Mouse (Mus musculus) lung, embryonic 16.5 days (tissue): ENCODE results near the gene Exoc3l4. TPM values are rescaled to one million over a fixed set of nuclear protein-coding genes. Genes with fewer than 3 reads are reported as not detected.

Experiments
- ATAC-seq: fragments of 200-750 bp; cut with Nextera tagmentation; 2 replicates; pipeline ENCODE4 v1.8.0; 2017; ENCODE audit warnings: low read depth, mild to moderate bottlenecking, moderate library complexity
- H3K27ac ChIP-seq: fragments of 300-500 bp; sonication (generic); 2 replicates; pipeline ENCODE4 v1.5.1; 2014; ENCODE audit warnings: mild to moderate bottlenecking, control low read depth, low read length
- H3K27me3 ChIP-seq: fragments of 300-500 bp; sonication (generic); 2 replicates; pipeline ENCODE4 v1.6.1; 2014; ENCODE audit warnings: low read depth, low read length, mixed read lengths; ENCODE audit not compliant: control insufficient read depth, insufficient read depth
- H3K36me3 ChIP-seq: fragments of 300-500 bp; sonication (generic); 2 replicates; pipeline ENCODE4 v1.6.1; 2014; ENCODE audit warnings: low read length; ENCODE audit not compliant: control insufficient read depth, insufficient read depth
- H3K4me1 ChIP-seq: fragments of 300-500 bp; sonication (generic); replicated peaks from 2 replicates; pipeline ENCODE4 v1.6.1; 2014; ENCODE audit warnings: low read length, mixed read lengths; ENCODE audit not compliant: control insufficient read depth, insufficient read depth
- H3K4me2 ChIP-seq: fragments of 300-500 bp; sonication (generic); 2 replicates; pipeline ENCODE4 v1.6.1; 2014; ENCODE audit warnings: low read depth, low read length, control low read depth
- H3K4me3 ChIP-seq: fragments of 300-500 bp; sonication (generic); 2 replicates; pipeline ENCODE4 v1.5.1; 2014; ENCODE audit warnings: mild to moderate bottlenecking, low read length, control low read depth
- H3K9ac ChIP-seq: fragments of 300-500 bp; sonication (generic); 2 replicates; pipeline ENCODE4 v1.6.1; 2014; ENCODE audit warnings: low read length, control low read depth
- H3K9me3 ChIP-seq: fragments of 300-500 bp; sonication (generic); 2 replicates; pipeline ENCODE4 v1.6.1; 2016; ENCODE audit warnings: low read length; ENCODE audit not compliant: control insufficient read depth
- WGBS: fragments of 180-500 bp; shearing (Covaris S2); extraction: QIAGEN DNeasy Blood & Tissue Kit; methylation state at CpG from one replicate; pipeline ENCODE4 v1.1.7; 2014; 5-methylcytosine and 5-hydroxymethylcytosine counted together
- polyA plus RNA-seq: library from polyadenylated mRNA; unstranded; fragments of >200 nt; fragmentation: Nextera tagmentation; extraction: Ambion mirVana; gene quantifications from 2 replicates; pipeline ENCODE4 v1.2.1, GENCODE M21; 2015

Exoc3l4 gene
- polyA plus RNA-seq, 1 experiment from 2014 or later, result 13.0 TPM

- ATAC-seq, result no peak
- peaks cover 3% of the 10 kb centered on the region; the same call in 1 of the 2 replicates for H3K4me1 ChIP-seq
- no peak overlapping the region for H3K4me2 ChIP-seq
- peaks cover 15% of the 10 kb centered on the region for H3K27me3 ChIP-seq
- H3K27ac ChIP-seq, result no peak overlapping the region
- no peak overlapping the region for H3K4me3 ChIP-seq
- WGBS, result 78% methylated on average over 5 of the region's 5 CpGs
- H3K36me3 ChIP-seq, result no peaks in the 10 kb centered on the region
- H3K9me3 ChIP-seq, result no peaks in the 10 kb centered on the region
- H3K9ac ChIP-seq, result no peak overlapping the region
These were observed 20.5 kb downstream of the Exoc3l4 start for GRCm38 (mm10) chr12:111437222-111437900.

- ATAC-seq, result no peak
These were observed 22.0 kb downstream of the Exoc3l4 start for GRCm38 (mm10) chr12:111438850-111439249.

GRCm38 (mm10) chr12:111440701-111441373 lies 24.0 kb downstream of the Exoc3l4 start:
- peaks cover 10% of the 10 kb centered on the region for H3K4me1 ChIP-seq
- H3K27me3 ChIP-seq, result peaks cover 48% of the 10 kb centered on the region
- no peak overlapping the region for H3K27ac ChIP-seq
- no peak overlapping the region for H3K4me2 ChIP-seq
- no peak for ATAC-seq
- H3K9me3 ChIP-seq, result no peaks in the 10 kb centered on the region
- H3K4me3 ChIP-seq, result no peak overlapping the region
- 83% methylated on average over 9 of the region's 9 CpGs for WGBS
- no peaks in the 10 kb centered on the region for H3K36me3 ChIP-seq
- H3K9ac ChIP-seq, result no peak overlapping the region

More at GRCm38 (mm10) chr12:111438850-111439249, 22.0 kb downstream of the Exoc3l4 start:
- no peak overlapping the region for H3K27ac ChIP-seq
- H3K36me3 ChIP-seq, result no peaks in the 10 kb centered on the region
- H3K9ac ChIP-seq, result no peak overlapping the region
- H3K27me3 ChIP-seq, result peaks cover 29% of the 10 kb centered on the region
- no peak overlapping the region for H3K4me3 ChIP-seq
- no peak overlapping the region for H3K4me2 ChIP-seq
- H3K4me1 ChIP-seq, result peaks cover 7% of the 10 kb centered on the region
- WGBS, result 67% methylated on average over 6 of the region's 6 CpGs
- H3K9me3 ChIP-seq, result no peaks in the 10 kb centered on the region

- H3K4me1 ChIP-seq, result peaks cover 13% of the 10 kb centered on the region
- H3K4me3 ChIP-seq, result no peak overlapping the region
- WGBS, result 57% methylated on average over 3 of the region's 3 CpGs
- no peak overlapping the region for H3K9ac ChIP-seq
- no peak for ATAC-seq
- no peaks in the 10 kb centered on the region for H3K36me3 ChIP-seq
- H3K9me3 ChIP-seq, result no peaks in the 10 kb centered on the region
- peaks cover 55% of the 10 kb centered on the region for H3K27me3 ChIP-seq
- 0 out of 2 replicates have a peak overlapping the region, but pooled peaks have one; percentile 12 for H3K27ac ChIP-seq
- H3K4me2 ChIP-seq, result no peak overlapping the region
These were observed 24.7 kb downstream of the Exoc3l4 start for GRCm38 (mm10) chr12:111441523-111441922.

- H3K36me3 ChIP-seq, result no peaks in the 10 kb centered on the region
- under 1% methylated on average over 47 of the region's 48 CpGs for WGBS
- peak within 1 kb of the TSS; percentile 12; the same call in 1 of the 2 replicates for H3K27ac ChIP-seq
- peak within 1 kb of the TSS; percentile 57 for H3K9ac ChIP-seq
- peak within 1 kb of the TSS; percentile 49 for H3K4me3 ChIP-seq
- H3K4me2 ChIP-seq, result peak within 1 kb of the TSS; percentile 83
- H3K9me3 ChIP-seq, result no peaks in the 10 kb centered on the region
- peak; percentile 82 for ATAC-seq
- peaks cover 18% of the 10 kb centered on the region for H3K4me1 ChIP-seq
- H3K27me3 ChIP-seq, result peaks cover 65% of the 10 kb centered on the region
These were observed 25.6 kb downstream of the Exoc3l4 start, which contains the start of gene Tnfaip2 for GRCm38 (mm10) chr12:111442309-111443010. Gene Tnfaip2, plus strand, starts transcription at chr12:111442469.

- no peak overlapping the region for H3K27ac ChIP-seq
- 30% methylated on average over 15 of the region's 15 CpGs for WGBS
- peak overlapping the region; percentile 83 for H3K4me2 ChIP-seq
- ATAC-seq, result no peak
- peaks cover 18% of the 10 kb centered on the region for H3K4me1 ChIP-seq
- peaks cover 72% of the 10 kb centered on the region for H3K27me3 ChIP-seq
- no peaks in the 10 kb centered on the region for H3K36me3 ChIP-seq
- peak overlapping the region; percentile 57 for H3K9ac ChIP-seq
- H3K4me3 ChIP-seq, result peak overlapping the region; percentile 49
- no peaks in the 10 kb centered on the region for H3K9me3 ChIP-seq
These were observed 26.4 kb downstream of the Exoc3l4 start for GRCm38 (mm10) chr12:111443011-111443870.

GRCm38 (mm10) chr12:111443921-111444831 lies 27.4 kb downstream of the Exoc3l4 start:
- 46% methylated on average over 10 of the region's 10 CpGs for WGBS
- Histone ChIP-seq H3K36me3 (no peaks in the 10 kb centered on the region), H3K4me1 (peaks cover 25% of the 10 kb centered on the region), H3K9ac (no peak overlapping the region), H3K9me3 (no peaks in the 10 kb centered on the region), H3K4me2 (no peak overlapping the region), H3K4me3 (no peak overlapping the region), H3K27ac (no peak overlapping the region), H3K27me3 (peaks cover 78% of the 10 kb centered on the region)
- ATAC-seq, result no peak
